Mouse (Mus musculus): ENCODE results near the gene Lefty2. TPM values are rescaled to one million over a fixed set of nuclear protein-coding genes. Genes with fewer than 3 reads are reported as not detected.

Lefty2 gene
- under 1 TPM in 1 of 2 experiments, not detected in 1; 0.27 TPM for total RNA-seq (2021)

DNA sequence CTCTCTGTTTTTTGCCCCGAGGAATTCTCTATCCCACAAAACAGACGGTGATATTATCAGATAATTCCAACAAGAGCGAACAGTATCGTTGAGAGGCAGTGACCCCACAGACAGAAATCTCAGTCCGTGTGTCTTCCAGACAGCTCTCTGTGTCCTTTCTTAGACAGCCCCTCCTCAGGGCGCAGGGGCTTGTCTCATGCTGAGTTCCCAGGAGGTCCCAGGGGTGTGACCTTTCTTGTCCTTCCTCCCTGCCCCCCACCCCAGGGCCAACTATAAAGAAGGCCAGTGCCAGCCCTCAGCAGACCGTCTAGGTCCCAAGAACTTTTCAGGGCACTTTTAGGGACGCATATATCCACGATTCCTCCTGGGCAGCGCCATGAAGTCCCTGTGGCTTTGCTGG is at the start of gene Lefty2:
Gene Lefty2 (plus strand): TSS at position 301 of the 400 bp plus-strand sequence.
- no peak for DNase-seq
- intact Hi-C loops (cut with DNase I): no loop called here

DNA sequence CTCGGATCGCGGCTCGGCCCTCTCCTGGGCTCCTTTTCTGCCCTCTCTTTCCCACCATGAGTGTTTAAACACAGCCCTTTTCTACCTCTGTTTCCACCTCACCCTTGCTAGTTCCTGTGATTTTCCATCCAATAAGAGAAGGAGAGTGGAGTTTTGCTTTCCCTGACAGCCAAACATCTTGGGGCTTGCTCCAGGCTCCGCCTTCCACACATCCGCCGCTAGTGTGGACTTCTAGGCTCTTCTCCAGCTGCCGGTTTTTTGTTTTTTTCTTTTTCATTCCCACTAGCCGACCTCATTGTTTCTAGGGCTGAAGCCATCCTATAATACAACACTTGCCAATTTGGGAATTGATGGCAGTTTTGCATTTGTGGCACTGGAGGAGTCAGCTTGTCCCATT is 44.8 kb upstream of the Lefty2 start:
- intact Hi-C loops (cut with DNase I): loop anchor here (1.0 to 2.0 kb wide), 2 partner anchors 35 to 69 kb away; partner anchors contain the start of gene H3f3a

DNA sequence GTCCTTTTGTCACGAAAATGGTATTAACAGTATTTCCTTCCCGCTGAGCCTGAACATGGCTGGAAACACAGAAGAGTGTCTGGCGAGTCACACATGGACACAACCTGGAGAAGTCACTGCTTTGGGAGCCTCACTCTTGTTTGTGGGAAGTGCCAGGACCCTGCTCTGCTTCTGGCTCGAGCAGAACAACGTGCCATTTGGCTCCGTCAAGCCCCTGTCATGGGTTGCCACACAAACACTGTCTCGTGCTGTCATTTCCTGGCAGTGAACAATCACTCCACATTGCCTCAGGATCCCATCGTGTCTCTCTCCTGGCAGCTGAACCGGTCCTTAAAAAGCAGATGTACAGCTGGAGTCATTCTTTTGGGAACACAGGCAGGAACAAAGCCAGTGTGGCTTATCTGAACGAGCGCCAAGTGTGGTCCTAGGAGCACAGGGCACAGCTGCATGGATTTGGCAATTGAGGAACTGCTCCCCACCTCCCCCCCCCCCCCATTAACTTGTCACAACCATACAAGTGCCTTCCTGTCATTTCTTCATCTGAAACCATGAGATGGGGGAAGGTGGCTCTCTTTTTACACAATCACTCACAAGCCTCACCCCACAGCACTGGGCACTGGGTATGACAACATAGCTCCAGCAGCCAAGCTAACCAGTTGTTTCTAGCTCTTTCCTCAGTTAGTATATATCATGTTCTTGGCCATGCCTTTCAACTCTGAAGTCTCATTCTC is 44.2 kb upstream of the Lefty2 start:
- intact Hi-C loops (cut with DNase I): loop anchor here (1.0 to 2.0 kb wide), 2 partner anchors 35 to 70 kb away; partner anchors contain the start of gene H3f3a
- peak; percentile 85 for DNase-seq

More for the DNA sequence above, 44.8 kb upstream of the Lefty2 start:
- DNase-seq: peak; percentile 87 to 91

DNA sequence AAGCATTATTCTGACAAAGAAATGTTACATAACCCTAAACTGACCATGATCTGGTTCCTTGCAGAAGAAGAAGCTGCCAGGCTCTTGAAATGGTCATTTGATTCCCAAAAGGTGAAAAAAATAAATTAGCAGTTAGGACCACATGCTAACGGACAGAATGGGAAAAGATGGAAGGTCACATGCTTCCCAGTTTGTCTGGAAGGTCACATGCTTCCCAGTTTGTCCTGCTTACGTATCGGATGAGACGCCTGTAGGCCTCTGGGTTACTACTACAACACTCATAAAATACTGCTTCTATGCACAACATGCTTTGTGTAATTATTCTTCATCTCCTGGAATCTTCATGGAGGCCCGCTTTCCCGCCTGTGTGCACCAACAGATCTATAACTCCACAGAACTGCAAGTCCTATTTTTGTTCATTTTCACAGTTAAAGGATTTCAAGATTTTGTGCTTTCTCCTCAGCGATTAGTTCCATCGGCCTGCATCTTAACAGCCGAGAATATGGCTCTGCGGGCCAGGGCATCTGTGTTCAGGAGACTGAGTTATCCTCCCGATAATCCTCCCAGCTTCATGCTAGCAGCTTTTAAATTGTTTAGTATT is 43.1 kb upstream of the Lefty2 start:
- peak in 1 of 2 experiments; percentile 27 for DNase-seq

DNA sequence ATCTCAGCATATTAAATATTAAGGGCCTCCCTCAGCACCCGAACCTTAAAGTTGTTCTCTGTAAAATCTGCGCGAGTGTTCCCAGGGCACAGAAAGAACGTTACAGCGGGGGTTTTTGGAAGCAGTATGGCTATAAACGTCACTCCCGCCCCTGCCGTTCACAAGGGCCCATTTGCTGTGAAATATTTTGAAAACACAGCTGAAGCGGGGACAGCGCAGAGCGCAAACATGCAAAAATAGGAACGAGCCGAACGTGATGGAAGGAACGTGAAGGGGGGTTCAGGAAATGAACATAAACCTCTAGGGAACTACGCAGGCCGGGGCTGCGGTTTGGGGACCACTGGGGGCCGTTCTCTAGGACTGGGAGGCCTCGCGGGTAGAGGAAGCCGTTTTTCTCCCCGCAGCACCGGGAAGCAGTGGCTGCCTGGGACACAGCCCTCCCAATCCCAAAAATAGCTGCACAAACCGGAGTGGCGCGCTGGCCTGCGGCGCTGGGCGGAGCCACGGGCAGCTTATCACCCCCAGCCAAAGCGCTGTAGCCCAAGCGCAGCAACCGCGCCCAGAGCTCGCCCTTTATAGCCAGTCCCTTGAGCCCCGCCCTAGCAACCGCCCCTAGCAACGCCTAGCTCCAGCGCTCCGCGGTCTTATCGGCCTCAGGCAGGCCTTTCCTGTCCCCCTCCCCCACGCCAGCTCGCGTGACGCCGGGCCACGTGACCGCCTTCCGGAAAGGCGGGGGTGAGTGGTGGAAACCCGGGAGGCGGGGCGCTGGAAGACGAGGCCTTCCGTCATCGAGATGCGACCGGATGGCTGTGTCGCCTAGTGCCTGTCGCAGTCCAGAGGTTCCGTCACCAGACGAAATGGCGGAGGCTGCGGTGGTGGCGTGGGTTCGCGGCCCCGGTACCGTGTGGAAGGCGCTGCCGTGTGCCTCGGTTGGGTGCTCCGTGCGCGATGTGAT is 42.3 kb upstream of the Lefty2 start, which contains the start of gene Sde2:
Gene Sde2 (plus strand): TSS at position 812 of the 955 bp plus-strand sequence.
- intact Hi-C loops (cut with DNase I): no loop called here
- peak; percentile 100 for DNase-seq

More for the DNA sequence above, 43.1 kb upstream of the Lefty2 start:
- intact Hi-C loops (cut with DNase I): loop anchor here (2.0 kb wide), 1 partner anchor 71 kb away; no protein-coding TSS in a partner anchor

DNA sequence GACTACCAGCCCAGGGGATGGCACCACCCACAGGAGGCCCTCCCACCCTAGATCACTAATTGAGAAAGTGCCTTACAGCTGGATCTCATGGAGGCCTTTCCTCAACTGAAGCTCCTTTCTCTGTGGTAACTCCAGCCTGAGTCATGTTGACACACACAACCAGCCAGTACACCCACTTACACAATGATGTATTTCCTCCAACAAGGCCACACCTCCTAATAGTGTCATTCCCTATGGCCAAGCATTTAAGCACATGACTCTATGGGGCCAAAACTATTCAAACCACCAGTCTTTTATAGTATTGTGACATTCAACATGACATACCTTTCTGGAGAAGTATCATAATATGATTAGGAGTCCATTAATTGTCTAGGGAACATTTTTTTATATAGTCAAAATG is 34.1 kb upstream of the Lefty2 start:
- DNase-seq: no peak
- intact Hi-C loops (cut with DNase I): no loop called here

DNA sequence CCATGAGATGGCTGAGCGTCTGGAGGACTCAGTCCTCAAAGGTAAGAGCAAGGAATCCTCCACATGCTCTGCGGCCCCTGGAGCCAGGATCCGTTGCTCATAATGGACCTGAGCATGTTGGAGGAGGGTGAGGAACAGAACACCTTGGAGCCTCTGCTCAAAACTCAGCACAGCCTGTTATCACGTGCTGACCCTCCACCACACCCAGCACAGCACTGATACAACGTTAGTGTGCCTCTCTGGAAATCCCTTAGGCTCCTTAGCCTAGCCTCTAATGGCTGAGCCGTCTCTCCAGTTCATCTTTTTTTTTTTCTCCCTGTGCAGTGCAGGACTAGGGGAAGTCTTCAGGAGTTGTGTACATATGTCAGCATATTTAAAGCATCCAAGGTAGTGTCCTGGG is 32.9 kb upstream of the Lefty2 start:
- intact Hi-C loops (cut with DNase I): loop anchor here (5.0 kb wide), 1 partner anchor 93 kb away; no protein-coding TSS in a partner anchor
- no peak for DNase-seq

DNA sequence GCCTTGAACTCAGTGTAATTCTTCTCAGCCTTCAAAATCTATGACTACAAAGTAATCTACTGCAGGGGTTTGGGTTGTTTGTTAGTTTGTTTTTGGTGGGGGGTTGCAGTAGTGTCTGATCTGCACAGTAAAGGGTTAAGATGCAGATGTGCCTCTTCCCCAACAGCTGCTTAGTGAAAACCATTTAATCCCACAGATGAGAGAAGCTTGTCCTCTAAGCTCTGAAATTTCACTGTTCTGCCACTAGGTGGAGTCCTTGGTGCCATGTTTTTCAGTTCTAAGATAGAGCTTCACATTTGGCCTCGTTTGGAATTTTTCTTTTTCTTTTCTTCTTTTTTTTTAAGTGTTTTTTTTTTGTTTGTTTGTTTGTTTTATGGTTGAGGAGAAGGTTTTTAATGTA is 29.3 kb upstream of the Lefty2 start:
- peak; percentile 40 to 59 for DNase-seq

DNA sequence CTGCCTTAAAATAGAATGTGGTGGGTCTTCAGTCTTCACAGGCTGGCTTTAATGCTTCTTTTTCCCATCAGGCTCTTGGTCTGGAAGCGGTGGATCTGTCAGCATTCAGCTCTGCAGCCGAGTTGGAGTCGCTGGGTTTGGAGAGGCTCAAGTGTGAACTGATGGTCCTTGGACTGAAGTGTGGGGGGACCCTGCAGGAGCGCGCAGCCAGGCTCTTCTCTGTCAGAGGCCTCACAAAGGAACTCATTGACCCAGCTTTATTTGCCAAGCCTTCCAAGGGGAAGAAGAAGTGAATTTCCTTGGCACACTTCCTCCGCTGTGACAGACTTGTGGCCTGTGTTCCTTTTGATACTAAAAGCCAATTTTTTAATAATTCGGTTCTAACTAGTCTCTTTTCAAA is 26.9 kb upstream of the Lefty2 start:
- intact Hi-C loops (cut with DNase I): no loop called here

More for the DNA sequence above, 29.3 kb upstream of the Lefty2 start:
- intact Hi-C loops (cut with DNase I): loop anchor here (5.0 kb wide), 1 partner anchor 96 kb away; no protein-coding TSS in a partner anchor

DNA sequence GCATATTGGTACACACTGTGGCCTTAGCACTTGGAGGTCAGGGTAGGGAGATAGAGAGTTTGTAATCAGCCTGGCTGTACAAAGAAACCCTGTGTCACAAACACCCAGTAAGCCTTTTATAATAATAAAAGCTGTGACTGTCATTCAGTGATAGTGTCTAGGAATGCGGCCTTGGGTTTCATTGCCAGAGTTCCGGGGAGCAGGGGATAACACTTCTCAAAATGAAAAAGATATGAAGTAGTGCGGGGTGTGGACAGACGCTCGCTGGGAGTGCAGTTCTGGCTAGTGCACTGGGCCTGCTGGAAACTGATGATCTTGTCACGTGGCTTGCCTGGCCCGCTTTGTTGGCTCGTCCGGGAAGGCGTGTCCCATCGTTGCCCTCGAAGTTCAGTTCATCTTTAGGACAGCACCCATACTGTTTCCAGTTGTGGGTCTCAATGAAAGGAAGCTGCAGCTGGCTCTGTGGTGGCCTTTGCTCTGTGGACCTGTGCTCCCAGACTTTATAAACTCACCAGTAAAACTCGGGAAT is 22.7 kb upstream of the Lefty2 start:
- intact Hi-C loops (cut with DNase I): no loop called here
- peak; percentile 42 to 59 for DNase-seq

More for the DNA sequence above, 26.9 kb upstream of the Lefty2 start:
- DNase-seq: no peak

DNA sequence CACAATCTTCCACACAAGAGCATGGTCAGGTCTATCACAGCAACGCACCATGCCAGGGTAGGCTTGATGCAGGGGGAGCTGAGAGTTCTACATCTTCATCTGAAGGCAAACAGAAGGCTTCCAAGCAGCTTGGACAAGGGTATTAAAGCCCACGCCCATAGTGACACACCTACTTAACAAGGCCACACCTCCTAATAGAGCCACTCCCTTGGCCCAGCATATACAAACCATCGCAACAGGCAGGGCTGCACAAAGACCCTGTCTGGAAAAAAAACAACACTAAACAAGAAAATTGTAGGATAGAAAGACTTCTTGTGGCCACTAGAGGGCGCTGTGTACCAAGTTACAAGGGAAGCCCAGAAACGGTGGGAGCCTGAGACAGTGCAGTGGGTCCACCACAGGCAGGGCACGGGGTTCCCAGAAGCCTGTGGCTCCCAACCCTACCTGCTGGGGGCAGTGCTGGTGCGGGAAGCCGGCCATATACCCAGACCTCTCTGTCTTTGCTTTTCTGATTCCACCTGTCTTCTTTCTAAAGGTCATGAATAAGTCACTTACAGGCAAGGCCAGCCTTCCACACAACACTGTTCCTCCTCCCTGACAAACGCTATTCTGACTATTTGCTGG is 18.9 kb upstream of the Lefty2 start:
- DNase-seq: peak; percentile 27 to 63
- intact Hi-C loops (cut with DNase I): loop anchor here (1.0 kb wide), 1 partner anchor 100 kb away; no protein-coding TSS in a partner anchor

DNA sequence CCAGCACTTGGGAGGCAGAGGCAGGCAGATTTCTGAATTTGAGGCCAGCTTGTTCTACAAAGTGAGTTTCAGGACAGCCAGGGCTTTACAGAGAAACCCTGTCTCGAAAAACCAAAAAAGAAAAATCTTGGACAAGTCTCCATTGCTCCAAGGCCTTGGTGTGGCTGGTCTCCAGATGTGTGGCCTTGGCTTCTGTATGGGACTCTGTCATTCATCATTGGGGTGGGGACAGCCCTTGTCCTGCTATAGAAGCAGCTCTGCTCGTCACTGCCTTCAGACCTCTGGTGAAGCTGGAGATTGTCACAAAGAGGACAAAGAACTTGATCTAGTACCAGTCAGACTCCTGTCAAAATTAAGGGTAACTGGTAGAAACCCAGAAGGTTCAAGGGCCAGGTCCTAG is 18.3 kb upstream of the Lefty2 start:
- intact Hi-C loops (cut with DNase I): loop anchor here (1.0 kb wide), 1 partner anchor 100 kb away; no protein-coding TSS in a partner anchor
- DNase-seq: no peak

DNA sequence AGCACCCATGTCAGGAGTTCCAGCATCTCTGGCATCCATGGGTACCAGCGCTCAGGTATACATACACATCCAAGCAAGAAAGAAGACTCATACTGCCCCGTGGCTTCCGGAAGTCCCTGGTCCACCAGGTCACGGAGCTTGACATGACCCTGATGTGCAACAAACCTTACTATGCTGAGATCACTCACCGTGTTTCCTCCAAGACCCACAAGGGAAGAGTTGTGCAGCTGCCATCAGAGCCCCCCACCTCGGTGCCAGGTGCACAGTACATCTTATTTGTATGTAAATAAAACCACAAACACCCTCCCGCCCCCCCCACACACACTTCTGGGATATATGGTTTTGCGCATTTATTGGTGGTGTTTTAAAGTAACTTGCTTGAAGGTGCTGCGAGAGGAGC is 17.8 kb upstream of the Lefty2 start:
- DNase-seq: no peak
- intact Hi-C loops (cut with DNase I): no loop called here

DNA sequence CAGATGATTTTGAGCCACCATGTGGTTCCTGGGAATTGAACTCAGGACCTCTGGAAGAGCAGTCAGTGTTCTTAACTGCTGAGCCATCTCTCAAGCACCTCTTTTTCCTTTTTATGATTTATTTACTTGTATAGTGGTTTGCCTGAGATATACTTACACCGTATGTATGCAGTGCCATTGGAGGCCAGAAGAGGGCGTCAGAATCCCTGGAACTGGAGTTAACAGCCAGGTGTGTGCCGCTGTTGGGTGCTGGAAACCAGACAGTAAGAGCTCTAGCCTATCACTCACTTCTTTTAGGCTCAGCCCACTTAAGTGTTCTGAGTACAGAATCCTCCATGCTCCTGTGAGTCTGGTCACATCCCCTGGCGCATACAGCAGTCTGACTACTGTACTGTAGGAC is 15.4 kb upstream of the Lefty2 start:
- intact Hi-C loops (cut with DNase I): no loop called here
- no peak for DNase-seq

DNA sequence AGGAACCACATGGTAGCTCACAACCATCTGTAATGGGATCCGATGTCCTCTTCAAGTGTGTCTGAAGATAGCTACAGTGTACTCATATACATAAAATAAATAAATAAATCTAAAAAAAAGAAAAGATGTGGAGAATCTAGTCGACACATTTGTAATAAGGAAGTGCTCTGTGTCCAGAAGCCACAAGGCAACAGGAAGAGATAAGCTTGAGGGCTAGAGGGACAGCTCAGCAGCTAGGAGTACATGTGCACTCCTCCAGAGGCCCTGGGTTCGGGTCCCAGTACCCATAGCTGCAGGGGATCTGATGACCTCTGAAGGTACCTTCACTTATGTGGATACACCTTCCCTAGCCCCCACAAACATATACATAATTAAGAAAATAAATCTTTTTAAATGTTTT is 11.1 kb upstream of the Lefty2 start:
- DNase-seq: no peak
- intact Hi-C loops (cut with DNase I): no loop called here

DNA sequence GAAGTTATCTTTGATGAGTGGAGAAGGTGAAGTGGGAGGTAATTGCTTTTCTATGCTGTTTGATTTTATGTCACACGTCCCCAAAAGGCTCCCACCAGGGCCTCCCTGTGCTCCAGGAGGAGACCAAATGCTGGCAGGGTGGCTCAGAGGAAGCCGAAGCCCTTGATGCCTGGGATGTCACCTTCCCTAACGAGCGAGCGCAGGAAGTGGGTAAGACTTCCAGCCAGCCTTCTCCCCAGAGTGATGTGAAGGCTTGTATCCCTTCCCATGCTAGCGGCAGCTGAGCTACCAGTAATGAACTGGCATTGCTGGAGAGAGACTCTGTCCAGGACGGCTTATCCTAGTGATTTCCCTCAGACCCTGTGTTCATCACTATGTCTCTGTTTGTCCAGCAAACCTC is 9.2 kb upstream of the Lefty2 start:
- intact Hi-C loops (cut with DNase I): no loop called here
- no peak for DNase-seq

DNA sequence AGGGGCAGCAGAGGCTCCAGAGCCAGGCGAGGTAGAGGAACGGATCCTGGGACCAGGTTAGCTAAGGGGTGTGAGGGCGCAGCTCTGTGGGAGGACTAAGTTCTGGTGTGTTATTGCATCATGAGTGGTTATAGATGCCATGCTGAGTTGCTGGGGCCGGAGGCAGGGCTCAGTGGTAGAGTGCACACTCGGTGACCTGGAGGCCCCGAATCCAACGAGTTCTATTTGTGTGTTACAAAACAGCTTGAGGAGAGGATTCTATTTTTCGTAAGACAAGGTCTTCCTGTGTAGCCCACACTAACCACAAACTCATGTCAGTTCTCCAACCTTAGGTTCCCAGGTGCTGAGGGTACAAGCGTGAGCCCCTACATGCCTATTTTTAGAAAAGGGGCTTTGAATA is 8.4 kb upstream of the Lefty2 start:
- no peak for DNase-seq
- intact Hi-C loops (cut with DNase I): no loop called here

DNA sequence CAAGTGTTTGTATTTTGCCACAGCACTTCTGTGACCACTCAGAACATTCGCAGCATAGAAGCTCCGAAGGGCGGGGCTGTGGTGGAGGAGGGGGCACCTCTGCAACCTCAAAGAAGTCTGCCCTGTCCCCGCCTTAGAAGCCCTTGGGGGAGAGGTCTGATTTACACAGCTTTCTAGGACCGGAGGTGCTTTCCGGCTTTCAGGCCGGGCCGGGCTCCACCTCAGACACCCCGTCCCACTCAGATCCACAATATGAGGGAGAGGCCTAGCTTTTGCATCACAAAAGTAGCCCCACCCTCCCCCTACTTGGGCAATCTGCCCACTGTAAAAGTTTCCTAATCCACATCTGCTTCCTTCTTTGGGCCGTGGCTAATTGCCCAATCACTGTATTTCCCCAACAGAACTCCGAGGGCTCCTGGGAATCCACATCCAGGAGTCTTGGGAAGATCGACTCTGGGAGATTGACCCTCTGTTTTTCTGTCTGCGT is 4.3 kb upstream of the Lefty2 start:
- intact Hi-C loops (cut with DNase I): no loop called here
- peak; percentile 92 to 94 for DNase-seq

DNA sequence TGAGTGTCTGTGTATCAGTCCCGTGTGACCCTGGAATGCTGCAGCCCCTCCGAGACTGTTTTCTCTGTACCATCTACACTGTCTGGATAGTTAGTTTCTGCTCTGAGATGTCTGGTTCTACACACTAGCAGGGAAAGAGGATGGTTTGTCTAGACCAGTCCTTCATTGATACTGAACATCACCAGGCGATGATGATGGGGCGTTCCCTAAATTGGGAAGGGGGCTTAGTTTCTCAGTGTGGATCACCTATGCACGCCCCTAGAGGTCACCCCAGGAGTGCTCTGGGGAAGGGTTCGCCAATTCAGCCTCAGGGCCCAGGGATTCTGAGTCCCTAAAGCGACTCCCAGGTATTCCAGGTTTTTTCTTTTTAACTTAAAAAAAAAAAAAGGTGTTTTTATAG is 3.7 kb upstream of the Lefty2 start:
- intact Hi-C loops (cut with DNase I): no loop called here
- DNase-seq: no peak

DNA sequence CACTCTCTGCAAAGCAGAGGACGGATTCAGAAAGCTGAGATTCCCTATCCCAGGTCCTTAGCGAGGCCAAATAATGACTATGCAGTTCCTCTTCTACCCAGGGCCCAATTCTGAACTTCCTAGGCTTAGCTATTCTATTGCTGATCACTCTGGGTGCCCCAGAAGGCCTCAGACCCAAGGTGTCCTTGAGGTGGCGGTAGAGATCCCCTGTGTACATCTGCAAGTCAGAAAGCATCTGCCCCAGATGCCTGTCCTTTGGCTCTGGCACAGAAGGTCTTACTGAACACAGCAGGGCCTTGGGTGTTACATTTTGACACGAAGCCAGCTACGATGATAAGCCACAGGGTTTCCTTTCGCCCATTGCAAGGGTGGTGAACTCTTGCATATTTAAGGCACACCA is 3.1 kb upstream of the Lefty2 start:
- peak in 1 of 2 experiments; percentile 43 for DNase-seq
- intact Hi-C loops (cut with DNase I): no loop called here

Measured in heart, postnatal 10 days (tissue).